Mouse (Mus musculus) gastrocnemius, adult 2 months (tissue): ENCODE measurements around the gene Slc25a34. TPM values are rescaled to one million over a fixed set of nuclear protein-coding genes. Genes with fewer than 3 reads are reported as not detected.

ENCODE experiments used
- DNase-seq: peaks from one replicate; pipeline ENCODE4 v3.0.0; 2022
- H3K27ac ChIP-seq: fragments of 200-600 bp; 2 replicates; pipeline ENCODE4 v1.8.1; 2022; ENCODE audit warnings: mild to moderate bottlenecking
- H3K4me3 ChIP-seq: fragments of 200-600 bp; 2 replicates; pipeline ENCODE4 v1.8.1; 2022; ENCODE audit warnings: mild to moderate bottlenecking, moderate library complexity
- CTCF ChIP-seq: fragments of 200-600 bp; IDR thresholded peaks from 2 replicates; pipeline ENCODE4 v1.8.1; 2022; ENCODE audit warnings: antibody characterized with exemption, mild to moderate bottlenecking, moderate library complexity
- intact Hi-C: fragments of 180-260 bp; cut with DNase I; formaldehyde crosslinking; loops from one replicate; pipeline ENCODE4 v1.15.1; 2025
- total RNA-seq, 2 experiments: library from RNA; stranded (reverse); gene quantifications; 2 replicates each; pipeline ENCODE4 v1.2.3; 2021

Slc25a34 gene
- total RNA-seq, 2 experiments from 2014 or later: 10.3 to 26.9 TPM

DNA sequence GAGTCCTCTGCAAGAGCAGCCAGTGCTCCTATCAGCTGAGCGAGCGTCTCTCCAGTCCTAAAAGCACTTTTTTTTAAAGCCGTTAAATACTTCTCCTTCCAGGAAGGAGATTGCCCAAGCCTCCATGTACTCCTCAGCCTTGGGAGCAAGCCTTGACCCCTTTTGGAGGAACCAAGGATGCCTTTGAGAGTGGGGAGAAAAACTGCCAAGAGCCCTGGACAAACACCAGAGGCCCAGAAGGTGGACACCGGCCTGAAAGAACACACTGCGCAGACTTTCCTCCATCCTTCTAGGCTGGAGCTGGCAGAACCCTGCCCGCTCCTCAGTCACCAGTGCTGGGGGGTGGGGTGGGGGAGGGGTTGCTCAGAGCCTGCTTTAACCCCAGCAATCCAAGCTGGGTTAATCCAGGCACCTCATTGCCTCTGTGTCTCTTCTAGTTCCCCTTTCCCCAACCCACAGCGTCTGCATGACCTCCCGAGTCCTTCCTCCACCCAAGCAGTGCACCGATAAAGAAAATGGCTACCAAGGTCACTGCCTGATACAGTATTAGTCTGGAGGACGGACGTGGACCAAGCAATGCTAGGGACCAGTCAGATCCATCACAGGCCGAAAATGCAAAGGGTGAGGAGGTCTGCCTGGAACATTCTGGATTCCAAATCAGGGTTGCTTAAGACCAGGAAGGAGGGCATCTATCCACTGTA, 32.4 kb upstream of the Slc25a34 start:
- Histone ChIP-seq H3K27ac (peak overlapping the region; percentile 81), H3K4me3 (no peak overlapping the region)
- intact Hi-C loops: no loop called here
- DNase-seq: peak; percentile 80
- TF ChIP-seq CTCF: no peak

DNA sequence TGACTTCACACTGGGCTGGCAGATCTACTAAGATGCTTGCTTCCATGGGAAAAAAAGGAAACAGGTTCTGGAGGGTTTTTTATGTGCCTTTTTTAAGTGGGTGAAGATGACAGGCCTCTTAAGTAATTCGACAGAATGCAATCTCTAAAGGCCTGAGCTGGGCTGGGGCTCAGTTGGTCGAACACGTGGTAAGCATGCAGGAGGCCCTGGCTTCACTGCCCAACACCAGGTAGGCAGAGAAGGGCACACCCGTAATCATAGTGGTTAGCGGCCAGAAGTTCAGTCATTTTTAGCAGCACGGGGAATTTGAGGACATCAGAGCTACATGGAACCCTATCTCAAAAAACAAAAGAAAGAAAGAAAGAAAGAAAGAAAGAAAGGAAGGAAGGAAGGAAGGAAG, 30.9 kb upstream of the Slc25a34 start:
- intact Hi-C loops: no loop called here
- H3K27ac ChIP-seq: peak overlapping the region; percentile 9
- no peak for DNase-seq
- no peak for TF ChIP-seq CTCF
- H3K4me3 ChIP-seq: no peak overlapping the region

DNA sequence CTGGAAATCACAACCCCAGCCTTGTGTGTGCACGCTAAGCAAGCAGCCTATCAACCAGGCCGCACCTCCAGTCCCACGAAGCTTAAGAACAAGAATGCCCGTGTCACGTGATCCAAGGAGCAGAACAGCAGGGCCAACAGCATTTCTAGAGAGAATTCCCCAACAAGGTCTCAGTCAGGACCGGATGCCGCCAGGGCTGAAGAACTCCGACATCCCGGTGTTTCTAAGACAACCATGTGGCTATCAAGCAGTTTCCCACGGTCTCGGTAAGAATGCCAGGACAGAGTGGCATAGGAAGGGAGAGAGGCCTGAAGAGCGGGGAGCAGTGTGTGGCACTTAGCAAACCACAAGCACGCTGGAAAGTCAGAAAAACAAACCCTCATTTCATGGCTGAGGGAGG, 30.2 kb upstream of the Slc25a34 start:
- no peak for TF ChIP-seq CTCF

DNA sequence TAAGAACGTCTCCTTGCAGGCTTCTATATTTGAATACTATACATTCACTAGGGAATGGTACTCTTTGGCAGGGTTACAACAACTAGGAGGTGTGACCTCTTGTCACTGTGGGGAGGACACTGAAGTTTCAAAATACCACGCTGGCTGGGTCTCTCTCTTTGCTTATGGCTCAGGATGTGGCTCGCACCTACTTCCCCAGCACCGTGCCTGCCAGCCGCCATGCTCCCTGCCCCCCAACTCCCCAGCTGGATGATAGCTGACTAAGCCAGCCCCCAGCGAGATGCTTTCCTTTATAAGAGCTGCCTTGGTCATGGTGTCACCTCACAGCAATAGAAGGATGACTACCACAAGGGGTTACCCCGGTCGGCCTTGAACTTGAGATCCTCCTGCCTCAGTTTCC, 29.4 kb upstream of the Slc25a34 start:
- Histone ChIP-seq H3K27ac (peak overlapping the region; percentile 28; the same call in 1 of the 2 replicates), H3K4me3 (no peak overlapping the region)
- intact Hi-C loops: no loop called here
- no peak for TF ChIP-seq CTCF
- DNase-seq: no peak

More for the DNA sequence above, 30.2 kb upstream of the Slc25a34 start:
- H3K4me3 ChIP-seq: no peak overlapping the region
- no peak for DNase-seq
- intact Hi-C loops: no loop called here
- peak overlapping the region; percentile 9 for H3K27ac ChIP-seq

DNA sequence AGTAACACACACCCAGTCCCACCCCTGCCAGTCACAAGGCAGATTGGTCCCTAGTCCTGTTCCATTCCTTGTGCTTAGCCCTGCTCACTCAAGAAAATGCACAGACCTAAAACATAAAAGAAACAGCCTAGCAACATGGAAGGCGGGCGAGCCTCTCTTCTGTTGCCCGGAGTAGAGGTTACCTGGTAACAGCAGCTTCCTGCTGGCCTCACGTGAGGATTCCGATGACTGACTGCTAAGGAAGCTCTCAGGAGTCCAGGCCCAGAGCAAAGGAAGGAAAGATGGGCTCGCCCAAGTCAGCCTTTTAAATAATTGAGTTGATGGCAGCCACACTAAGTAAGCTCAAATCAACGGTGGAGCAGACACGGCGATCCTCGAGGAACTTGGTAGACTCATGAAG, 28.3 kb upstream of the Slc25a34 start:
- no peak overlapping the region for H3K4me3 ChIP-seq
- TF ChIP-seq CTCF: no peak
- intact Hi-C loops: no loop called here
- no peak for DNase-seq
- peak overlapping the region; percentile 63 for H3K27ac ChIP-seq

DNA sequence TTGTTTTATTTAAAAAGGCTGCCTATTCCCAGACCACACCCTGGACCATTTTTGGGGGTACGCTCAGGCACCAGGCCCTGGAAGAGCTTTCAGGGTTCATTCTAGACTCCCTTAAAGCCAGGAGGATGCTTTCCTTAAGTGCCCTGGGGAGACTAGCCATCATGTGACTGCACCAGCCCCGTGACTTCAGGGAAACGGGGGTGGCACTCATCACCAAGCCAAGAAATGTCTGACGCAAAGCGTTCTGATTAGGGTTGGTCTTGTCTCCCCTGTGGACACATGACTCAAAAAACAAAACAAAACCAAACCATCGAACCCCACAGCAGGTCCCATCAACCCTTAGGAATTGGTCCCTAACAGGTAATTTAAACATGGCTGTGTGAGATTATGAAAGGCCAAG, 27.7 kb upstream of the Slc25a34 start:
- intact Hi-C loops: no loop called here
- Histone ChIP-seq H3K27ac (peak overlapping the region; percentile 63), H3K4me3 (no peak overlapping the region)
- TF ChIP-seq CTCF: no peak
- no peak for DNase-seq

DNA sequence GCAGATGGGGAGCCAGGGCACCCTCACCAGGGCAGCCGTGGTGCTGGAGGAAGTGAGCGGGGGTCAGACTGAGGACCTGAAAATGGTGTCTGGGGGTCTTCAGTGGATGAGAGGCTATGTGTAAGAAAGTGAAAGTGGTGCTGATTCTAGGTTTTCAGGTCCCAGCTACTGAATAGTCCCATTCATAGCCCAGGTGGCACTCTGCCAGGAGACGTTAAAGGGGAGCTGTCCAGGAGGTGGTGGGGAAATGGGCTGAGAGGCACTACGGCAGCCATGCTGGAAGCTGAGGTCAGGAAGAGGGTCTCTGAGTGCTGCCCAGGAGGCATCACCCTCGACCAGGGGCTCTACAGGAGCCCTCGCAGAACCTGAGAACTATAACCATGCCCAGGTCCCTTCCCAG, 25.6 kb upstream of the Slc25a34 start:
- no peak for TF ChIP-seq CTCF
- intact Hi-C loops: no loop called here
- Histone ChIP-seq H3K4me3 (no peak overlapping the region), H3K27ac (peak overlapping the region; percentile 68)
- DNase-seq: no peak

DNA sequence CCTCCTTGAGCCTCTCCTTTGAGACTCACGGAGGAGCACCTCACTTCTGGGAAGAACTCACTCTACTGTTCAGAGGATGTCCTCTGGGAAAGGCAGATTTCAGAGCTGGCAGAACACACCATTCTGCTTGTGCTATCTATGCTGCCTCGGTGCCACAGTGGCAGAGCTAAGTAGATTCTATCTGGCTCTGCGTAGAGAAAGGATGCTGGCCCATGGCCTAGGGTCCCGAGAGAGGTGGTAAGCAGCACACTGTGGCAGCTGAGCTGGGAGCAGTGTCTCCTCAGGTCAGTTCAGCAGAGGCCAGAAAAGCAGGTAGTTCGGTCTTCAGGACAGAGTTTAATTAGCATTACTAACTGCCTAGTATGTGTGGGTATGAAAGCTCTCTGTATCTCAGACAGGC, 24.6 kb upstream of the Slc25a34 start:
- intact Hi-C loops: no loop called here

DNA sequence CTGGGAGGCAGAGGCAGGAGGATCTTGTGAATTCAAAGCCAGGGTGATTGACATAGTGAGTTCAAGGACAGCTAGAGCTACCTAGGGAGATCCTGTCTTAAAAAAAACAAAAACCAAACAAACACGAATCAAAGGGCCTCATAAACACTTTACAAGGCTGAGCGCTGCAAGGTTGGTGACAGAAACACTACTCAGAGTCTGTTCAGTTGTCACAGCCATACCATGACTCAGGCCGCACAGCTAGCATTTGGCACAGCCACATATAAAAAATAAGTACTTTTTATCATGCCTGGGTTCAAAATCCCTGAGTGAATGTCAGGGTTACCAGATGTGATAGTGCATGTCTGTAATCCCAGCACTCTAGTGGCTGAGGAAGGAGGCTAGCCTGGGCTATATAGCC, 23.6 kb upstream of the Slc25a34 start:
- intact Hi-C loops: no loop called here
- Histone ChIP-seq H3K27ac (peak overlapping the region; percentile 10; the same call in 1 of the 2 replicates), H3K4me3 (no peak overlapping the region)
- TF ChIP-seq CTCF: no peak
- DNase-seq: no peak

More for the DNA sequence above, 24.6 kb upstream of the Slc25a34 start:
- Histone ChIP-seq H3K27ac (peak overlapping the region; percentile 68), H3K4me3 (no peak overlapping the region)
- TF ChIP-seq CTCF: no peak
- peak; percentile 76 for DNase-seq

DNA sequence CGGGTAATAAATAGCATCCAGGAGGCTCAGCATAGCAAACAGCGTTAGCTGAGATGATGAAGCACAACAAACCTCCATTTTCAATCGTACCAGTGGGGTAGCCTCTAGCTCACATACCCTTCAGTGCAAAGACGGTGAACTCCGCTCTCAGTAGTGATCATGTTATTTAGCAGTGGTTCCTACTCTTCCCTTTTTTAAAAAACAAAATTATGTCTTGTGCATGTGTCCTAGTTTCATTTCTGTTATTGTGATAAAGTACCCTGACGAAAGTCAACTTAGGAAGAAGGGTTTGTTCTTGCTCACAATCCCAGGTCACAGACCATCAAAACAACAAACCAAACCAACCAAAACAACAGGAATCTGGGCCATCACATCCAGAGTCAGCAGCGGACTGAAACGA, 22.4 kb upstream of the Slc25a34 start:
- Histone ChIP-seq H3K4me3 (no peak overlapping the region), H3K27ac (0 out of 2 replicates have a peak overlapping the region, but pooled peaks have one; percentile 35)
- intact Hi-C loops: no loop called here
- no peak for DNase-seq
- TF ChIP-seq CTCF: no peak

DNA sequence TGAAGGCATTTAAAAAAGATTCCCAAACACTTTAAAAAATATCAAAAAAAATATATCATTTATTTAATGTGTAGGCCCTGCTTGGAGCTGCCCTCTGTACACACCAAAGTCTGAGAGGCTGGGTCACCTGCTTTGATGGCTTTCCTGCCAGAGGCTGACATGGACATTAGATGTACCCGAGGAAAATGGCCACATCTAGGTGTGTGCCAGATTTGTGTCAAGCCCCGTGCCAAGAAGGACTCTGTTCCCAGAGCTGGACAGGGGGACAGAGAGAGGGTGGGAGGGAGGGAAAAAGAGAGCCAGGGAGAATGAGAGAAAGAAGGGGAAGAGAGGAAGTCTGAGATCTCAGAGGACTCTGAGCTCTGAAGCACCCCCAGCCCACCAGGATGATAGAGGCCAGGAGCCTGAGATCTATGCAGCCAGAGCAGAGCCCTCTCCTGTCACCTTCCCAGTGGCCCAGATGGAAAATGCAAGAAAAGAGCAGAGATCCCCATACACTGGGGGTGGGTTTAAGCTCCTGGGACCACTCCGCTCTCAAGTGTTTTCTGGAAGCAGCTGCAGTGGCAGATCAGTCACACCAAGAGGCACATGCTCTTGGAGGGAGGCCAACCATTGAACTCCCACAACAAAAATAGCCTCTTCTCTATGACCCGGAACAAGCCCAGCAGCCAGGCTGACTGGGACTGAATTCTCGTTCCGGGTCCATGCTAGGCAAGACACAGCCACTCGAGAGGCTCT, 19.7 kb upstream of the Slc25a34 start:
- 0 out of 2 replicates have a peak, but pooled peaks have one; percentile 2 for TF ChIP-seq CTCF
- Histone ChIP-seq H3K4me3 (peak overlapping the region; percentile 61), H3K27ac (peak overlapping the region; percentile 96)
- peak; percentile 85 for DNase-seq
- intact Hi-C loops: no loop called here

DNA sequence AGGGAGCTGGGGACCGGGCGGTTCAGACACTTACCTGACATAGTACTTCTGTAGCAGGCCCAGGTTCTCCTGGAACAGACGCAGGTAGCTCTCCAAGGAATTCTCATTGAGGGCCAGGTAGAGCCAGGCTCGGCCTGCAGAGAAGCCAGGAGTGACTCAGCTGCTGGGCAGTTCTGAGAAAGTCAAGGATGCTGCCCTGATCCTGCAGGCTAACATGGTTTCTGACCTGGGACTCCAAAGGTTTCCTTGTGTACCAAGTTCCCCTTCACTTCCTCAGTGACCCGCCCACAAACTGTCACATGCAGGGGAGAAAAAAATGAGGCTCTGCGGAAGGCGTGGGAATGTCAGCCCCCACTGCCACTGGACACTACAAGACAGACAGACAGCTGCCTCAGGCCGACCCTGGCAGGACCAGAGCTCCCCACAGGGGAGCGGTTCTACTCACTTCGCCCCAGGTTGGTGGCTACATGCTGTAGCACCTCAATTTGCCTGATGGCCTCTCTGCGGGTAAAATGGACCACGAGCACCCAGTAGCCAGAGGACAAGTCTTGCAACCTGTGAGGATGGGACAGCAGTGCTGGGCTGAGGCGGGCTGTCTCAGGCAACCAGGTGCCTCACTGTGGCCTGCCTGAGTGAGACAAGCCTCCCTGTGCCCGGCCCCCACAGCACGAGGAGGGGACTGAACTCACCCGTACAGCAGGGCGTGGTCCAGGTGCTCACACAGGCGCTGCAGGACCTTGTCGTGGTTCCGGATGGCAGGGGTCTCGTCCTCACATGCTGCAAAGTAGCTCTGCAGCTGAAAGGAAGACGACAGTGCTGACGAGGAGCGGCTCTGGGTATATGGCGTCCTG, 18.6 kb upstream of the Slc25a34 start:
- DNase-seq: no peak
- Histone ChIP-seq H3K4me3 (peak overlapping the region; percentile 5; the same call in 1 of the 2 replicates), H3K27ac (peak overlapping the region; percentile 96)
- intact Hi-C loops: no loop called here
- TF ChIP-seq CTCF: no peak
